Mouse (Mus musculus): ENCODE measurements around the gene Uba7. TPM values are rescaled to one million over a fixed set of nuclear protein-coding genes. Genes with fewer than 3 reads are reported as not detected.

Uba7 gene
- polyA plus RNA-seq, 1 experiment from 2014 or later: 7.9 TPM

DNA sequence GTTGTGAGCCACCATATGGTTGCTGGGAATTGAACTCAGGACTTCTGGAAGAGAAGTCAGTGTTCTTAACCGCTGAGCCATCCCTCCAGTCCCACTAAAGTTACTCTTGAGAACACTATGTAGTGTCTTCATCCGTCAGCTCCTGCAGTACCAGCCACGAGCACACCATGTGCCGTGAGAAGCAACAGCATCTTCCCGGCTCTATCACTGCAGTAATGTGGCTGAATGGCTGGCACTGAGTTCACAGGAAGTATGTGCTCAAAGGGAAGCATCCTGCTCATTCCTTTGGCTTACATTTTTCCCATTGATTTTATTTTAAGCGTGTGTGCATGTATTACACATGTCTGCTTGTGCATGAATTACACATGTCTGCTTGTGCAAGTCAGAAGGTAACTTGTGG is 7.9 kb upstream of the Uba7 start:
- no peak for ATAC-seq (replicated peaks; ENCODE audit: low FRiP score)
- H3K9ac ChIP-seq (ENCODE audit: low read length): no peak overlapping the region
- H3K36me3 ChIP-seq (ENCODE audit: control insufficient read depth, insufficient read depth, low read length): peaks cover 5% of the 10 kb centered on the region; the same call in 1 of the 2 replicates
- WGBS: 86% methylated on average over 6 of the region's 6 CpGs
- no peak overlapping the region for H3K4me3 ChIP-seq (ENCODE audit: low read depth, low read length)
- H3K4me1 ChIP-seq (replicated peaks; ENCODE audit: control insufficient read depth, insufficient read depth, low read length): no peaks in the 10 kb centered on the region
- DNase-seq (ENCODE audit: low spot score): no peak
- no peak overlapping the region for H3K4me2 ChIP-seq (ENCODE audit: low read depth, low read length, severe bottlenecking)
- H3K27ac ChIP-seq (ENCODE audit: low read depth, low read length): no peak overlapping the region
- H3K9me3 ChIP-seq (ENCODE audit: control insufficient read depth, low read length): no peaks in the 10 kb centered on the region
- H3K27me3 ChIP-seq (ENCODE audit: control insufficient read depth, insufficient read depth, low read length): no peaks in the 10 kb centered on the region

DNA sequence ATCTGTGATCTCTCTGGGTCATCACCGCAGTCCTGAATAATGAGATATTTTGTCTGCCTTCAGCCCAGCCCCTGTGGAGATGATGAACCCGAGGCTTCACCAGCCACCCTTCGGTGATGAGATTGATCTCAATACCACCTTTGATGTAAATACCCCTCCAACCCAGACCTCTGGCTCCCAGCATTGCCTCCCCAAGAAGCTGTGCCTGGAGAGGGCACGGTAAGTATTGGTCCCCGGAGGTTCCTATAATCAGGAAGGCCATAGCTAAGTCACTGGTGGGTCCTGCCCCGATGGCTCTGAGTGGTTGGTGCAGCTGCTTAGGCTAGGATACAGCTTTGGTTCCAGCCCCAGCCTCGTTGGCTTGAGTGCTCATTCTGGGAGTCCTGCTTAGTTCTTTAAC is 6.8 kb upstream of the Uba7 start:
- H3K9me3 ChIP-seq (ENCODE audit: control insufficient read depth, low read length): no peaks in the 10 kb centered on the region
- ATAC-seq (replicated peaks; ENCODE audit: low FRiP score) (no peak), DNase-seq (ENCODE audit: low spot score) (no peak)
- no peak overlapping the region for H3K27ac ChIP-seq (ENCODE audit: low read depth, low read length)
- no peaks in the 10 kb centered on the region for H3K27me3 ChIP-seq (ENCODE audit: control insufficient read depth, insufficient read depth, low read length)
- H3K4me2 ChIP-seq (ENCODE audit: low read depth, low read length, severe bottlenecking): no peak overlapping the region
- 92% methylated on average over 7 of the region's 7 CpGs for WGBS
- H3K9ac ChIP-seq (ENCODE audit: low read length): no peak overlapping the region
- peaks cover 5% of the 10 kb centered on the region; the same call in 1 of the 2 replicates for H3K36me3 ChIP-seq (ENCODE audit: control insufficient read depth, insufficient read depth, low read length)
- H3K4me1 ChIP-seq (replicated peaks; ENCODE audit: control insufficient read depth, insufficient read depth, low read length): no peaks in the 10 kb centered on the region
- H3K4me3 ChIP-seq (ENCODE audit: low read depth, low read length): no peak overlapping the region

- Histone ChIP-seq H3K27ac (ENCODE audit: low read depth, low read length) (no peak overlapping the region), H3K4me3 (ENCODE audit: low read depth, low read length) (no peak overlapping the region), H3K9ac (ENCODE audit: low read length) (no peak overlapping the region), H3K4me2 (ENCODE audit: low read depth, low read length, severe bottlenecking) (no peak overlapping the region), H3K9me3 (ENCODE audit: control insufficient read depth, low read length) (no peaks in the 10 kb centered on the region), H3K36me3 (ENCODE audit: control insufficient read depth, insufficient read depth, low read length) (peaks cover 5% of the 10 kb centered on the region; the same call in 1 of the 2 replicates), H3K27me3 (ENCODE audit: control insufficient read depth, insufficient read depth, low read length) (no peaks in the 10 kb centered on the region), H3K4me1 (replicated peaks; ENCODE audit: control insufficient read depth, insufficient read depth, low read length) (no peaks in the 10 kb centered on the region)
- ATAC-seq (replicated peaks; ENCODE audit: low FRiP score) (no peak), DNase-seq (ENCODE audit: low spot score) (no peak)
- WGBS: 93% methylated on average over 5 of the region's 5 CpGs
These were observed 5.0 kb upstream of the Uba7 start for GRCm38 (mm10) chr9:107970311-107970710.

DNA sequence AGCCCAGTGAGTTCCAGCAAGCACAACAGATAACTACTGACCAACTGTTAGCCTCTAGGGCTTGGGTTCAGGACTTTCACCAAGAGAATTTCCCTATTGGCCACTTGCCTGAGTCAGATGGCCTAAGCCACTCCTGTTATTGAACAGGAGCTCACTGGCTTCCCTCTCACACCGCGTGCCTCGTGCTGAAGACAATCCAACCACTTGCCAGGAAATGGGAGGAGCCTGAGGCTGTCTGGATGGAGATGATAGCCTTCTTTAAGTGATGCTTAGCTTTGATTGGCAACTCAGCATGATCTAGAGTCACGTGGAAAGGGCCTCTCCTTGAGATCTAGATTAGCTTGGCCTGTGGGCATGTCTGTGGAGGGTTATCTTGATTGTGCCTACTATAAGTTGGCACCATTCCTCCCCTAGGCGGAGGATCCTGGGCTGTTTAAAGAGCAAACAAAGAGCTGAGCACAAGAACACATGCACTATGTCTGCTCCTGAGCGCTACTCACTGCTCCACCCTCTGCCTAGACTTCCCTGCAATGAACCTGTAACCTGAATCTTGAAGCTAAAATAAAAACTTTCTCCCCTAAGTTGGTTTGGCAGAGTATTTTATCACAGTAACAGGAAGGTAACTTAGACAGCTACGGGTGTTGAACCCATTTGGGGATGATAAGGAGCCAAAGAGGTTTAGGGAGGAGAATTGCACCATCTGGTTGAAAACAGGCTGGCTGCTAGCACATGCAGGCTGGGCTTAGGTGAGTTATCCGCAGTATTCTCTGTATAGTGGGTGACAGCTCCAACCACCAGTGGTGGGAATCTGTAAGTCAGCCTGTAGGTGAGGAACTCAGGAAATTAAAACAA is 3.4 kb upstream of the Uba7 start:
- ATAC-seq (replicated peaks; ENCODE audit: low FRiP score) (no peak), DNase-seq (ENCODE audit: low spot score) (no peak)
- no peak overlapping the region for H3K9ac ChIP-seq (ENCODE audit: low read length)
- H3K4me3 ChIP-seq (ENCODE audit: low read depth, low read length): no peak overlapping the region
- no peaks in the 10 kb centered on the region for H3K9me3 ChIP-seq (ENCODE audit: control insufficient read depth, low read length)
- no peak overlapping the region for H3K27ac ChIP-seq (ENCODE audit: low read depth, low read length)
- peaks cover 5% of the 10 kb centered on the region; the same call in 1 of the 2 replicates for H3K36me3 ChIP-seq (ENCODE audit: control insufficient read depth, insufficient read depth, low read length)
- H3K4me2 ChIP-seq (ENCODE audit: low read depth, low read length, severe bottlenecking): no peak overlapping the region
- WGBS: 85% methylated on average over 8 of the region's 8 CpGs
- no peaks in the 10 kb centered on the region for H3K27me3 ChIP-seq (ENCODE audit: control insufficient read depth, insufficient read depth, low read length)
- no peaks in the 10 kb centered on the region for H3K4me1 ChIP-seq (replicated peaks; ENCODE audit: control insufficient read depth, insufficient read depth, low read length)

- 85% methylated on average over 10 of the region's 10 CpGs for WGBS
- peaks cover 5% of the 10 kb centered on the region; the same call in 1 of the 2 replicates for H3K36me3 ChIP-seq (ENCODE audit: control insufficient read depth, insufficient read depth, low read length)
- no peak for ATAC-seq (replicated peaks; ENCODE audit: low FRiP score)
These were observed 674 bp upstream of the Uba7 start for GRCm38 (mm10) chr9:107974491-107975171.

GRCm38 (mm10) chr9:107978815-107979214 is 3.5 kb downstream of the Uba7 start:
- WGBS: 87% methylated on average over 12 of the region's 12 CpGs
- H3K36me3 ChIP-seq (ENCODE audit: control insufficient read depth, insufficient read depth, low read length): no peaks in the 10 kb centered on the region
- H3K9ac ChIP-seq (ENCODE audit: low read length): no peak overlapping the region
- no peak overlapping the region for H3K27ac ChIP-seq (ENCODE audit: low read depth, low read length)
- H3K4me2 ChIP-seq (ENCODE audit: low read depth, low read length, severe bottlenecking): no peak overlapping the region
- DNase-seq (ENCODE audit: low spot score) (no peak), ATAC-seq (replicated peaks; ENCODE audit: low FRiP score) (no peak)
- H3K27me3 ChIP-seq (ENCODE audit: control insufficient read depth, insufficient read depth, low read length): no peaks in the 10 kb centered on the region
- peaks cover 5% of the 10 kb centered on the region; the same call in 1 of the 2 replicates for H3K4me1 ChIP-seq (replicated peaks; ENCODE audit: control insufficient read depth, insufficient read depth, low read length)
- H3K4me3 ChIP-seq (ENCODE audit: low read depth, low read length): no peak overlapping the region
- no peaks in the 10 kb centered on the region for H3K9me3 ChIP-seq (ENCODE audit: control insufficient read depth, low read length)

More at GRCm38 (mm10) chr9:107974491-107975171, 674 bp upstream of the Uba7 start:
- H3K27ac ChIP-seq (ENCODE audit: low read depth, low read length): peak overlapping the region; percentile 14; the same call in 1 of the 2 replicates
- no peak for DNase-seq (ENCODE audit: low spot score)
- no peak overlapping the region for H3K4me2 ChIP-seq (ENCODE audit: low read depth, low read length, severe bottlenecking)
- no peak overlapping the region for H3K4me3 ChIP-seq (ENCODE audit: low read depth, low read length)
- no peaks in the 10 kb centered on the region for H3K27me3 ChIP-seq (ENCODE audit: control insufficient read depth, insufficient read depth, low read length)
- no peaks in the 10 kb centered on the region for H3K4me1 ChIP-seq (replicated peaks; ENCODE audit: control insufficient read depth, insufficient read depth, low read length)
- H3K9ac ChIP-seq (ENCODE audit: low read length): no peak overlapping the region
- no peaks in the 10 kb centered on the region for H3K9me3 ChIP-seq (ENCODE audit: control insufficient read depth, low read length)

- no peak for ATAC-seq (replicated peaks; ENCODE audit: low FRiP score)
- H3K4me1 ChIP-seq (replicated peaks; ENCODE audit: control insufficient read depth, insufficient read depth, low read length): peaks cover 11% of the 10 kb centered on the region; the same call in 1 of the 2 replicates
- H3K4me3 ChIP-seq (ENCODE audit: low read depth, low read length): no peak overlapping the region
- H3K4me2 ChIP-seq (ENCODE audit: low read depth, low read length, severe bottlenecking): no peak overlapping the region; the same call in 1 of the 2 replicates
- WGBS: 60% methylated on average over 7 of the region's 7 CpGs
- peak overlapping the region; percentile 62 for H3K27ac ChIP-seq (ENCODE audit: low read depth, low read length)
- H3K27me3 ChIP-seq (ENCODE audit: control insufficient read depth, insufficient read depth, low read length): peaks cover 15% of the 10 kb centered on the region
- H3K9ac ChIP-seq (ENCODE audit: low read length): no peak overlapping the region; the same call in 1 of the 2 replicates
- no peaks in the 10 kb centered on the region for H3K36me3 ChIP-seq (ENCODE audit: control insufficient read depth, insufficient read depth, low read length)
- H3K9me3 ChIP-seq (ENCODE audit: control insufficient read depth, low read length): no peaks in the 10 kb centered on the region
- DNase-seq (ENCODE audit: low spot score): no peak
These were observed 6.6 kb downstream of the Uba7 start for GRCm38 (mm10) chr9:107981684-107982605.
